Mouse (Mus musculus) ES-E14 (cell line): ENCODE results near the gene Tead3. TPM values are rescaled to one million over a fixed set of nuclear protein-coding genes. Genes with fewer than 3 reads are reported as not detected.

Experiments
- DNase-seq: peaks from one replicate; pipeline ENCODE4 v3.0.0-alpha.2; 2013; ENCODE audit warnings: low read depth, low spot score
- H3K27ac ChIP-seq: 2 replicates; pipeline ENCODE4 v1.5.1; 2012; ENCODE audit warnings: low read depth, mild to moderate bottlenecking, low read length, moderate library complexity, mixed read lengths; ENCODE audit not compliant: poor library complexity, insufficient read depth, severe bottlenecking
- H3K36me3 ChIP-seq: 2 replicates; pipeline ENCODE4 v1.6.1; 2012; ENCODE audit warnings: mild to moderate bottlenecking, low read length, moderate library complexity, mixed read lengths; ENCODE audit not compliant: control insufficient read depth, poor library complexity, insufficient read depth, severe bottlenecking
- H3K4me1 ChIP-seq, 2 experiments: fragments of 150-350 bp in 1 of 2; sonication (generic) in 1 of 2; 2 replicates each; pipeline ENCODE4 v1.6.1; 2012; ENCODE audit warnings: low read length in 2 of 2, mild to moderate bottlenecking in 1 of 2, mixed read lengths in 1 of 2; ENCODE audit not compliant: control insufficient read depth in 2 of 2, insufficient read depth in 2 of 2, poor library complexity in 1 of 2
- H3K4me3 ChIP-seq, 2 experiments: fragments of 150-350 bp in 1 of 2; sonication (generic) in 1 of 2; 2 replicates each; pipeline ENCODE4 v1.5.1; 2012; ENCODE audit warnings: low read length in 2 of 2, low read depth in 1 of 2, mild to moderate bottlenecking in 1 of 2, mixed read lengths in 1 of 2; ENCODE audit not compliant: insufficient read depth in 1 of 2, poor library complexity in 1 of 2, severe bottlenecking in 1 of 2
- H3K9ac ChIP-seq: 2 replicates; pipeline ENCODE4 v1.6.1; 2012; ENCODE audit warnings: low read depth, mild to moderate bottlenecking, low read length, mixed read lengths; ENCODE audit not compliant: poor library complexity, insufficient read depth, severe bottlenecking
- H3K9me3 ChIP-seq: fragments of 150-350 bp; sonication (generic); 2 replicates; pipeline ENCODE4 v1.6.1; 2012; ENCODE audit warnings: low read depth, mild to moderate bottlenecking, low read length; ENCODE audit not compliant: control insufficient read depth, insufficient read depth
- CHD2 ChIP-seq: IDR thresholded peaks from 2 replicates; pipeline ENCODE4 v1.6.1; 2014; ENCODE audit warnings: mild to moderate bottlenecking, low read depth, low read length, inconsistent platforms
- HCFC1 ChIP-seq: IDR thresholded peaks from 2 replicates; pipeline ENCODE4 v1.6.1; 2012; ENCODE audit warnings: low read length, inconsistent platforms, borderline replicate concordance; ENCODE audit not compliant: insufficient read depth
- MAFK ChIP-seq: IDR thresholded peaks from 2 replicates; pipeline ENCODE4 v1.6.1; 2014; ENCODE audit warnings: mild to moderate bottlenecking, low read depth, low read length, inconsistent platforms; ENCODE audit not compliant: insufficient read depth
- ZC3H11A ChIP-seq: IDR thresholded peaks from 2 replicates; pipeline ENCODE4 v1.6.1; 2012; ENCODE audit warnings: low read depth, mild to moderate bottlenecking, inconsistent platforms, low read length, borderline replicate concordance
- ZNF384 ChIP-seq: IDR thresholded peaks from 2 replicates; pipeline ENCODE4 v1.6.1; 2012; ENCODE audit warnings: low read depth, low read length, inconsistent platforms
- in situ Hi-C, 2 experiments: fragments of 600-800 bp; cut with MboI; formaldehyde crosslinking; loops; one replicate each; pipeline ENCODE4 v1.15.1; 2025; ENCODE audit warnings: low sequenced_read_pairs in 2 of 2, inconsistent platforms in 1 of 2; ENCODE audit not compliant: unreplicated experiment in 2 of 2
- total RNA-seq: library from RNA; depleted of rRNA; stranded (reverse); fragments of 300-350 nt; gene quantifications from 2 replicates; pipeline ENCODE4 v1.2.3, GENCODE M21; 2012; rRNA removed

Gene Tead3
- 8.0 and 9.0 TPM in 2 replicates for total RNA-seq

- Histone ChIP-seq H3K9me3 (no peaks in the 10 kb centered on the region), H3K9ac (peak within 1 kb of the TSS; percentile 79), H3K4me1 (peaks cover 2 to 37% of the 10 kb centered on the region in 2 experiments; a peak in 2 of 4 replicates), H3K4me3 (peak within 1 kb of the TSS; percentile 73 to 93), H3K36me3 (no peaks in the 10 kb centered on the region), H3K27ac (peak within 1 kb of the TSS; percentile 45)
- in situ Hi-C loops: no loop called here
- DNase-seq: no peak
- TF ChIP-seq ZNF384 (no peak), HCFC1 (no peak), CHD2 (no peak), ZC3H11A (no peak), MAFK (no peak)
Observed at GRCm38 (mm10) chr17:28350466-28351352, at the start of gene Tead3. Tead3 (minus strand) TSS chr17:28350817.

- H3K4me1 ChIP-seq: peaks cover 4 to 7% of the 10 kb centered on the region in 2 experiments; a peak in 2 of 4 replicates
- no peak overlapping the region for H3K9ac ChIP-seq
- in situ Hi-C loops: no loop called here
- peaks cover 14% of the 10 kb centered on the region for H3K36me3 ChIP-seq
- DNase-seq: no peak
- TF ChIP-seq ZNF384: no peak
- no peak for TF ChIP-seq HCFC1
- no peak for TF ChIP-seq ZC3H11A
- TF ChIP-seq MAFK: no peak
- no peak for TF ChIP-seq CHD2
- H3K9me3 ChIP-seq: no peaks in the 10 kb centered on the region
- H3K4me3 ChIP-seq: no peak overlapping the region
- H3K27ac ChIP-seq: no peak overlapping the region
Observed at GRCm38 (mm10) chr17:28394994-28395393, 44.4 kb upstream of the Tead3 start.

GRCm38 (mm10) chr17:28394051-28394765 lies 43.6 kb upstream of the Tead3 start:
- TF ChIP-seq CHD2 (no peak), ZNF384 (no peak), MAFK (no peak), HCFC1 (no peak), ZC3H11A (no peak)
- DNase-seq: no peak
- no peak overlapping the region for H3K4me3 ChIP-seq
- H3K9ac ChIP-seq: no peak overlapping the region
- H3K9me3 ChIP-seq: no peaks in the 10 kb centered on the region
- in situ Hi-C loops: no loop called here
- peaks cover 7% of the 10 kb centered on the region for H3K36me3 ChIP-seq
- peaks cover 4 to 7% of the 10 kb centered on the region in 2 experiments; a peak in 2 of 4 replicates for H3K4me1 ChIP-seq
- no peak overlapping the region for H3K27ac ChIP-seq

GRCm38 (mm10) chr17:28391568-28392432 lies 41.2 kb upstream of the Tead3 start:
- Histone ChIP-seq H3K9ac (peak overlapping the region; percentile 22), H3K36me3 (no peaks in the 10 kb centered on the region), H3K9me3 (no peaks in the 10 kb centered on the region), H3K4me3 (peak overlapping the region; percentile 21 to 32; a peak in 3 of 4 replicates), H3K27ac (no peak overlapping the region), H3K4me1 (peaks cover 4 to 8% of the 10 kb centered on the region in 2 experiments; a peak in 2 of 4 replicates)
- DNase-seq: no peak
- in situ Hi-C loops: no loop called here
- TF ChIP-seq ZNF384 (no peak), CHD2 (no peak), MAFK (no peak), HCFC1 (no peak), ZC3H11A (no peak)
